Mouse (Mus musculus) ES-E14 (cell line): ENCODE data around the gene Agtr1a. TPM values are rescaled to one million over a fixed set of nuclear protein-coding genes. Genes with fewer than 3 reads are reported as not detected.

Source experiments
- DNase-seq: peaks from one replicate; pipeline ENCODE4 v3.0.0-alpha.2; 2013; ENCODE audit warnings: low read depth, low spot score
- H3K27ac ChIP-seq: 2 replicates; pipeline ENCODE4 v1.5.1; 2012; ENCODE audit warnings: low read depth, mild to moderate bottlenecking, low read length, moderate library complexity, mixed read lengths; ENCODE audit not compliant: poor library complexity, insufficient read depth, severe bottlenecking
- H3K36me3 ChIP-seq: 2 replicates; pipeline ENCODE4 v1.6.1; 2012; ENCODE audit warnings: mild to moderate bottlenecking, low read length, moderate library complexity, mixed read lengths; ENCODE audit not compliant: control insufficient read depth, poor library complexity, insufficient read depth, severe bottlenecking
- H3K4me1 ChIP-seq, 2 experiments: fragments of 150-350 bp in 1 of 2; sonication (generic) in 1 of 2; 2 replicates each; pipeline ENCODE4 v1.6.1; 2012; ENCODE audit warnings: low read length in 2 of 2, mild to moderate bottlenecking in 1 of 2, mixed read lengths in 1 of 2; ENCODE audit not compliant: control insufficient read depth in 2 of 2, insufficient read depth in 2 of 2, poor library complexity in 1 of 2
- H3K4me3 ChIP-seq, 2 experiments: fragments of 150-350 bp in 1 of 2; sonication (generic) in 1 of 2; 2 replicates each; pipeline ENCODE4 v1.5.1; 2012; ENCODE audit warnings: low read length in 2 of 2, low read depth in 1 of 2, mild to moderate bottlenecking in 1 of 2, mixed read lengths in 1 of 2; ENCODE audit not compliant: insufficient read depth in 1 of 2, poor library complexity in 1 of 2, severe bottlenecking in 1 of 2
- H3K9ac ChIP-seq: 2 replicates; pipeline ENCODE4 v1.6.1; 2012; ENCODE audit warnings: low read depth, mild to moderate bottlenecking, low read length, mixed read lengths; ENCODE audit not compliant: poor library complexity, insufficient read depth, severe bottlenecking
- H3K9me3 ChIP-seq: fragments of 150-350 bp; sonication (generic); 2 replicates; pipeline ENCODE4 v1.6.1; 2012; ENCODE audit warnings: low read depth, mild to moderate bottlenecking, low read length; ENCODE audit not compliant: control insufficient read depth, insufficient read depth
- CHD2 ChIP-seq: IDR thresholded peaks from 2 replicates; pipeline ENCODE4 v1.6.1; 2014; ENCODE audit warnings: mild to moderate bottlenecking, low read depth, low read length, inconsistent platforms
- HCFC1 ChIP-seq: IDR thresholded peaks from 2 replicates; pipeline ENCODE4 v1.6.1; 2012; ENCODE audit warnings: low read length, inconsistent platforms, borderline replicate concordance; ENCODE audit not compliant: insufficient read depth
- MAFK ChIP-seq: IDR thresholded peaks from 2 replicates; pipeline ENCODE4 v1.6.1; 2014; ENCODE audit warnings: mild to moderate bottlenecking, low read depth, low read length, inconsistent platforms; ENCODE audit not compliant: insufficient read depth
- ZC3H11A ChIP-seq: IDR thresholded peaks from 2 replicates; pipeline ENCODE4 v1.6.1; 2012; ENCODE audit warnings: low read depth, mild to moderate bottlenecking, inconsistent platforms, low read length, borderline replicate concordance
- ZNF384 ChIP-seq: IDR thresholded peaks from 2 replicates; pipeline ENCODE4 v1.6.1; 2012; ENCODE audit warnings: low read depth, low read length, inconsistent platforms
- in situ Hi-C, 2 experiments: fragments of 600-800 bp; cut with MboI; formaldehyde crosslinking; loops; one replicate each; pipeline ENCODE4 v1.15.1; 2025; ENCODE audit warnings: low sequenced_read_pairs in 2 of 2, inconsistent platforms in 1 of 2; ENCODE audit not compliant: unreplicated experiment in 2 of 2
- total RNA-seq: library from RNA; depleted of rRNA; stranded (reverse); fragments of 300-350 nt; gene quantifications from 2 replicates; pipeline ENCODE4 v1.2.3, GENCODE M21; 2012; rRNA removed

The Agtr1a gene
- total RNA-seq = 0.45 and 0.53 TPM in 2 replicates

DNA sequence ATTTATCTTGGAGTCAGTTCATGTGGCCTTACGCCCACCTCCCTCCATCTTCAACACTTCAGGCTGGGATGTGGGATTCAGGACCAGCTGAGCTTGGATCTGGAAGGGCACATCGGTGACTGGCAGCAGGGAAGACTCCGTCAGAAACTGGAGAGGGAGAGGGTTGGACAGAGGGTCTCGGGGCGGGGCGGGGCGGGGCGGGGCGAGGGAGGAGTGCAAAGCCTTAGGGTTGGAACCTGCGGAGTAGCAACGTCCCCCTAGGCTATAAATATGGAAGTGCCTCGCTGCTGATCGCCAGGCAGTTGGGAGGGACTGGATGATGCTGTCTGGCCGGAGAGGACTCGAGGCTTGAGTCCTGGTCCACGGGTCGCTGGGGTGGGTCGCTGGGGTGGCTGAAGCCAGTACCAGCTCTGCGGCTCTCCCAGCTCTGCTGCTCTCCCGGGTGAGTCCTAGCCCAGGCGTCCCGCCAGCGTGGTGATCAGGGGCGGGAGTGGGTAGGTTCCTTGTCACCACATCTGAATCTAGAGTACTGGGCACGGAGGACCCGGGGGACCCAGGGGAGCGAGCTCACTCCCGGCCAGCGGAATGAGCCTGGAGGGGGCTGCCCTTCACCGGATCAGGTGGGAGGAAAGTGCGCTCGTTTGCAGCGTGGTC is at the start of gene Agtr1a:
Gene Agtr1a, plus strand, starts transcription at position 294 of the 654 bp plus-strand sequence.
- H3K27ac ChIP-seq = no peak within 1 kb of the TSS
- H3K36me3 ChIP-seq = no peaks in the 10 kb centered on the region
- DNase-seq = peak; percentile 43
- H3K4me3 ChIP-seq = peak within 1 kb of the TSS; percentile 57 to 85
- no peak for TF ChIP-seq CHD2
- TF ChIP-seq ZNF384 = no peak
- no peak for TF ChIP-seq ZC3H11A
- no peak for TF ChIP-seq HCFC1
- no peak for TF ChIP-seq MAFK
- in situ Hi-C loops = no loop called here
- H3K9me3 ChIP-seq = no peaks in the 10 kb centered on the region
- peak within 1 kb of the TSS; percentile 11 for H3K9ac ChIP-seq
- no peaks in the 10 kb centered on the region for H3K4me1 ChIP-seq

DNA sequence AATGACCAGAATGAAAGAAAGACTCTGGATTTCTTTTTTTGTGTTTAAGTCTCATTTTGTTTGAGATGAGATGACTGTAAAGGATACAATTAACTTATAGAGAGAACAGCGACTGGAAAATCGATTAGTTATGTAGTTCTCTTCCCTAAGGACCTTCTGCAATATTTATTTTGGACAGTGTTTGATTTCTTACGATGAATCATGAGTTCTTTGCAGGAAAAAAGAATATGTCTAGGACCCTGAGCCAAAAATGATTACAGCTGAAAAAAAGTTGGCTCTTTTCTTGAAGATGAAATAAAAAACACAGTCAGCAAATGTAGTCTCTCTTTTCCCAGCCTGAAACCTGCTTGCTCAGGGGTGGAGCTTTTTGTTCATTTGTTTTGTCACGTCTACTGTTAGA is 26.0 kb upstream of the Agtr1a start:
- Histone ChIP-seq H3K4me1 (no peaks in the 10 kb centered on the region), H3K27ac (no peak overlapping the region), H3K9ac (no peak overlapping the region), H3K36me3 (no peaks in the 10 kb centered on the region), H3K4me3 (no peak overlapping the region), H3K9me3 (no peaks in the 10 kb centered on the region)
- in situ Hi-C loops = no loop called here
- TF ChIP-seq ZC3H11A (no peak), HCFC1 (no peak), CHD2 (no peak), MAFK (no peak), ZNF384 (no peak)
- DNase-seq = no peak

DNA sequence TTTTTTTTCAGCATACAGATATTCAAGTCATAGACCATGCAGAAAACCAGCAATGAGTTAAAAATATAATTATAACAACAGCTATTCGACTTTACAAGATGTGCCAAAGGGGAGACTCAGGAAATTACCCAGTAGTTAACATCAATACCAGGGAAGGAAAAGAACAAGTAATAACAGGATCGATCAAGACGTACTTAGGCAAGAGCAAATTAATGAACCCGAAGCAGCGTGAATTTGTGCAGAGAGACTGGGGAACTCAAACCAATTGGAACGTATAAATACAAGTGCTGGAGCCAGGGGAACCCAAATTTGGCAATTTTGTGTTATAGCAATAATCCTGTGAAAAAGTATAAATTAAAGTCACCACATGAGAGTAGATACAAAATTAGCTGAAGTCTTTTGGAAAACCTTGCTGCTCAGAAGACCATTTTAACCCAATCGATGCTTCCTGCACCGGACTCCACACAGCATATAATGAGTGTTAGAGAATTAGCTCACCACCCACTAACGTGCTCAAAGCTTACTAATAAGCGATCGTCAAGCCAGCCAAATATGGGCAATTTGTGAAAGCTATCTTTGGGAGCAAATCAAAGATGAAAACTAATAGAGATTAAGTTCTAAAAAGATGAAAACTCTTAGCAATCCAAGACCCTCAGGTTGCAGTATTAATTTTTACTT is 11.4 kb upstream of the Agtr1a start:
- in situ Hi-C loops = no loop called here
- no peak for DNase-seq
- H3K27ac ChIP-seq = no peak overlapping the region
- no peak overlapping the region for H3K9ac ChIP-seq
- no peak overlapping the region for H3K4me3 ChIP-seq
- no peaks in the 10 kb centered on the region for H3K4me1 ChIP-seq
- H3K9me3 ChIP-seq = no peaks in the 10 kb centered on the region
- no peaks in the 10 kb centered on the region for H3K36me3 ChIP-seq
- TF ChIP-seq MAFK = no peak
- no peak for TF ChIP-seq CHD2

DNA sequence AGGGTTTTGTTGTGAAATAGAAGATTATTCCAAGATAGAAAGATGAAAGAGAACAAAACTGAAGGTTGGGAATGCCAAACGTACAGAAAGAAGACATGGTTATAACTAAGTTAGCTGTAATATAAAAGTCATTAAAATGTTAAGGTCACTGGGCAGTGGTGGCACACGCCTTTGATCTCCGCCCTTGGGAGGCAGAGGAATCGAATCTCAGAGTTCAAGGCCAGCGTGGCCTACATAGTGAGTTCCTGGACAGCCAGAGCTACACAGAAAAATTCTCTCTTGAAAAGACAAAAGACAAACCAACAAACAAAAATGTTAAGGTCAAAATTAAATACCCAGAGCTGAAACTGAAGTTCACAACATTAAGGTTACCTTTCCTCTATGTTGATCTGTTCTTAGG is 5.2 kb upstream of the Agtr1a start:
- TF ChIP-seq MAFK (no peak), CHD2 (no peak), ZC3H11A (no peak), ZNF384 (no peak), HCFC1 (no peak)
- no peak overlapping the region for H3K27ac ChIP-seq
- DNase-seq = no peak
- in situ Hi-C loops = no loop called here
- no peaks in the 10 kb centered on the region for H3K4me1 ChIP-seq
- no peaks in the 10 kb centered on the region for H3K36me3 ChIP-seq
- no peak overlapping the region for H3K4me3 ChIP-seq
- no peaks in the 10 kb centered on the region for H3K9me3 ChIP-seq
- H3K9ac ChIP-seq = no peak overlapping the region

DNA sequence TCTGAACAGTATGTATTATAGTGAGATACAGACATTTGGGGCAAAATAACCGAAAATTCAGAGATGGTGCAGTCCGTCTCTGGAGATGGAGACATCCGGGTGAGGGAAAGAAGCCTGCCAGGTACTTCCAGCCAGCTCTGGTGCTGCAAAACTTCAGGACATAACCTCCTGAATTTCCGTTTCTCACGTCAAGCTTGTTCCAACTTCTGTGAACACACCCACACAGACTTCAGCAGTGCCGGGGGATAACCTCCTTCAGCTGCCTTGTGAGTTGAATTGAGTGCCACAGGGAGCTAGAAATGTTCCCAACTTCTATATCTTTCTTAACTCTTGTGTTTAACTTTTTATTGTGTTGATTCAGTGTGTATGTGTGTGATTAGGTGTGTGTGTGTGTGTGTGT is 4.4 kb upstream of the Agtr1a start:
- Histone ChIP-seq H3K9me3 (no peaks in the 10 kb centered on the region), H3K36me3 (no peaks in the 10 kb centered on the region), H3K4me3 (no peak overlapping the region), H3K9ac (no peak overlapping the region), H3K4me1 (no peaks in the 10 kb centered on the region), H3K27ac (no peak overlapping the region)
- in situ Hi-C loops = no loop called here
- no peak for DNase-seq
- TF ChIP-seq CHD2 (no peak), ZC3H11A (no peak), ZNF384 (no peak), MAFK (no peak), HCFC1 (no peak)
